Mouse (Mus musculus): ENCODE results near the gene Angptl1.

DNA sequence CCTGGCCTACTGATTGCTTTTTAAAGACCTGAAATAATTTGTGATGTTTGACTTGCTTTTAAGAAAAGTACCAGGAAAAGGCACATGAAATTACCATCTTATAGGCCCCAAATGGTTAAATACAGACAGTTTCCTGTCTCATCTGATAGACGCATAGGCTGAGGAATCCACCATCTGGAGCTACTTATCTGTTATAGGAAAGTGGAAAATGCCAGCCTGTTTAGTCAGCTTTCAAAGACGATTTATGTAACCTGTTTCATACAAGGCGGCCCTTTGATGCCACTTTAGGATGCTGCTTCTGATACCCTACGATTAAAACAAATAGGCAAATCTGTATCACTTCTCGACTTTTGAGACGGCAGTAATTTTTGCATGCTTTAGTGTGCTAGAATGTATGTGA, 37.1 kb upstream of the Angptl1 start:
- TF ChIP-seq POLR2AphosphoS2 (IDR thresholded peaks at IDR 0.05; ENCODE audit: low read depth, low read length) (no peak), CTCF (conservative IDR thresholded peaks at IDR 0.05 in 1 of 2, IDR thresholded peaks at IDR 0.05 in 1 of 2; ENCODE audit: low read depth in 2 of 2, low read length in 2 of 2) (no peak), EP300 (IDR thresholded peaks at IDR 0.05; ENCODE audit: low read length) (no peak), MAFK (IDR thresholded peaks at IDR 0.05; ENCODE audit: insufficient replicate concordance, low read length) (no peak), HCFC1 (IDR thresholded peaks at IDR 0.05; ENCODE audit: low read depth, low read length) (no peak), ETS1 (conservative IDR thresholded peaks at IDR 0.05; ENCODE audit: low read depth, low read length) (no peak), USF1 (IDR thresholded peaks at IDR 0.05; ENCODE audit: low read depth, low read length) (no peak), POLR2A (IDR thresholded peaks at IDR 0.05; ENCODE audit: low read depth, low read length) (no peak), E2F4 (IDR thresholded peaks at IDR 0.05; ENCODE audit: insufficient replicate concordance, low read depth, low read length) (no peak)

Measured in CH12.LX (cell line).